Comparison of ENCODE assay signal across 12 mouse cellular contexts in the genomic region with DNA sequence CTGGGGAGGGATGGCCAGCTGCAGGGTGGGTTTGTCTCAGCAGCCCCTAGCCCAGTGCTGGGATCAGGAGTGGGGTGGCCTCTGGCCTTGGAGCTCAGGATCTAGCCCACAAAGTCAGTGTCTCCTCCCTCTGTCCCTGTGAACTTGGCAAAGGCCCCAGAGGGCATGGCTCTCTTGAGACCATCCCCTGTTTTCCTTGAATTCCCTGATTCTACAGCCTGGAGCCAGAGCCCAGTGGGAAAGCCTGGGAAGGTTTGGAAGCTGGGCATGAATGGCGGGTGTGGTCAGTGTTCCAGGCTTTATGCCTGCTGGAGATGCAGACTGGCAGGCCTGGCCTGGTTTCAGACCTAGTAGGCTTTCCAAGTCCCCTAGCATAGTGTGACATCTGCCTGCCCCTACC. TPM values are rescaled to one million over a fixed set of nuclear protein-coding genes. Genes with fewer than 3 reads are reported as not detected.
DNase-seq lines count a peak whose midpoint lies in the region; ATAC-seq and TF ChIP-seq lines count a peak whose summit lies in the region.
"Had no signal": no experiment of that assay in that cellular context is flagged by ENCODE, and none has a peak within 500 bp of the region (broad histone marks: within the 10 kb centered on the region; RNA-seq: fewer than 3 reads in every experiment).

No protein-coding gene starts in this region.

- no peak overlapping the region for H3K4me3 ChIP-seq in heart, embryonic 13.5 days
- H3K4me3 ChIP-seq in intestine, postnatal 0 days (ENCODE audit: low read depth, low read length): no peak overlapping the region
- no peak overlapping the region for H3K4me3 ChIP-seq in lung, embryonic 14.5 days (ENCODE audit: low read depth, low read length)

- no peak for ATAC-seq in heart, embryonic 13.5 days (ENCODE audit: extremely low read depth, insufficient number of reproducible peaks, low FRiP score, low TSS enrichment)
- ATAC-seq in intestine, postnatal 0 days: no peak
- ATAC-seq in lung, embryonic 14.5 days (ENCODE audit: insufficient read depth): peak; percentile 9; the same call in 1 of the 2 replicates

- no peaks in the 10 kb centered on the region for H3K9me3 ChIP-seq in heart, embryonic 13.5 days
- H3K9me3 ChIP-seq in intestine, postnatal 0 days (ENCODE audit: control insufficient read depth): no peaks in the 10 kb centered on the region
- H3K9me3 ChIP-seq in lung, embryonic 14.5 days (ENCODE audit: low read depth, low read length): no peaks in the 10 kb centered on the region

- H3K36me3 ChIP-seq in heart, embryonic 13.5 days: no peaks in the 10 kb centered on the region
- H3K36me3 ChIP-seq in intestine, postnatal 0 days (ENCODE audit: control insufficient read depth, insufficient read depth): no peaks in the 10 kb centered on the region
- H3K36me3 ChIP-seq in lung, embryonic 14.5 days (ENCODE audit: insufficient read depth): no peaks in the 10 kb centered on the region

- H3K4me2 ChIP-seq in heart, embryonic 13.5 days: no peak overlapping the region
- 0 out of 2 replicates have a peak overlapping the region, but pooled peaks have one; percentile 9 for H3K4me2 ChIP-seq in intestine, postnatal 0 days (replicated peaks; ENCODE audit: low read depth)
- peak overlapping the region; percentile 14 for H3K4me2 ChIP-seq in lung, embryonic 14.5 days

- peaks cover 48% of the 10 kb centered on the region for H3K4me1 ChIP-seq in heart, embryonic 13.5 days
- H3K4me1 ChIP-seq in intestine, postnatal 0 days (replicated peaks; ENCODE audit: control insufficient read depth, insufficient read depth, low read length): peaks cover 24% of the 10 kb centered on the region
- peaks cover 27% of the 10 kb centered on the region for H3K4me1 ChIP-seq in lung, embryonic 14.5 days (ENCODE audit: insufficient read depth)

- DNase-seq in heart, postnatal 4 days: no peak
- peak; percentile 58 for DNase-seq in MN1 (ENCODE audit: low spot score)
- peak; percentile 26 for DNase-seq in lung, embryonic 14.5 days
- no peak for DNase-seq in thymus, postnatal 25 days
- DNase-seq in embryo, embryonic 11 days: no peak
- DNase-seq in right cerebral cortex, postnatal 4 days: no peak
- DNase-seq: gastrocnemius, postnatal 25 days had no signal

- H3K27me3 ChIP-seq in heart, embryonic 13.5 days (replicated peaks): peaks cover 7% of the 10 kb centered on the region; the same call in 1 of the 2 replicates
- H3K27me3 ChIP-seq in intestine, postnatal 0 days (replicated peaks; ENCODE audit: control insufficient read depth, insufficient read depth, low read length): no peaks in the 10 kb centered on the region
- H3K27me3 ChIP-seq in lung, embryonic 14.5 days (ENCODE audit: insufficient read depth, low read length): no peaks in the 10 kb centered on the region

- H3K27ac ChIP-seq in heart, embryonic 13.5 days (replicated peaks): peak overlapping the region; percentile 64; the same call in 1 of the 2 replicates
- H3K27ac ChIP-seq in intestine, postnatal 0 days (ENCODE audit: low read depth, low read length): peak overlapping the region; percentile 83
- peak overlapping the region; percentile 69 for H3K27ac ChIP-seq in lung, embryonic 14.5 days (ENCODE audit: low read depth)

- no peak for TF ChIP-seq CTCF in intestine, postnatal 0 days (IDR thresholded peaks at IDR 0.05; ENCODE audit: low read depth)
- TF ChIP-seq CTCF in lung, embryonic 14.5 days (IDR thresholded peaks at IDR 0.05; ENCODE audit: low read depth): no peak

- peak overlapping the region; percentile 33; the same call in 1 of the 2 replicates for H3K9ac ChIP-seq in heart, embryonic 13.5 days
- peak overlapping the region; percentile 26; the same call in 1 of the 2 replicates for H3K9ac ChIP-seq in intestine, postnatal 0 days (ENCODE audit: low read depth, low read length)
- H3K9ac ChIP-seq in lung, embryonic 14.5 days: no peak overlapping the region

- WGBS in heart, embryonic 13.5 days: 85% methylated on average over 1 of the region's 1 CpGs
- WGBS in intestine, postnatal 0 days: 83% methylated on average over 1 of the region's 1 CpGs
- WGBS in lung, embryonic 14.5 days: 79% methylated on average over 1 of the region's 1 CpGs

RNA-seq across cellular contexts. Expression of gene Tha1, which starts 8.9 kb away (rescaled TPM):
- polyA plus RNA-seq in heart, embryonic 13.5 days (2015; fragmentation: Nextera tagmentation; extraction: Ambion mirVana): 4.6 and 5.4 TPM in 2 replicates
- total RNA-seq in heart, postnatal 4 days (2021): 1 to 10 TPM; 3.3 to 4.0 TPM
- 15.8 and 16.4 TPM in 2 replicates for polyA plus RNA-seq in intestine, postnatal 0 days (2015; fragmentation: Nextera tagmentation; extraction: Ambion mirVana)
- polyA plus RNA-seq in lung, embryonic 14.5 days (2014; fragmentation: Nextera tagmentation; extraction: Ambion mirVana): 3.4 and 3.7 TPM in 2 replicates

RNA-seq across cellular contexts. Expression of gene Tmem235, which starts 21.7 kb away (rescaled TPM):
- not detected in 2 replicates for polyA plus RNA-seq in heart, embryonic 13.5 days (2015; fragmentation: Nextera tagmentation; extraction: Ambion mirVana)
- total RNA-seq in heart, postnatal 4 days (2021): under 1 TPM in 1 of 2 experiments, not detected in 1; 0.18 TPM
- not detected in 2 replicates for polyA plus RNA-seq in intestine, postnatal 0 days (2015; fragmentation: Nextera tagmentation; extraction: Ambion mirVana)
- not detected in 2 replicates for polyA plus RNA-seq in lung, embryonic 14.5 days (2014; fragmentation: Nextera tagmentation; extraction: Ambion mirVana)
- total RNA-seq: gastrocnemius, postnatal 25 days had no signal
- polyA plus RNA-seq: embryonic facial prominence, embryonic 11.5 days; neural tube, embryonic 11.5 days; spleen, adult 2 months had no signal

RNA-seq across cellular contexts. Expression of gene Birc5, which starts 33.2 kb away (rescaled TPM):
- polyA plus RNA-seq in heart, embryonic 13.5 days (2015; fragmentation: Nextera tagmentation; extraction: Ambion mirVana): 228 and 260 TPM in 2 replicates
- total RNA-seq in heart, postnatal 4 days (2021): 10 to 100 TPM; 63.1 to 69.1 TPM
- polyA plus RNA-seq in intestine, postnatal 0 days (2015; fragmentation: Nextera tagmentation; extraction: Ambion mirVana): 84.0 and 86.0 TPM in 2 replicates
- polyA plus RNA-seq in lung, embryonic 14.5 days (2014; fragmentation: Nextera tagmentation; extraction: Ambion mirVana): 395 and 399 TPM in 2 replicates

RNA-seq across cellular contexts. Expression of gene Tk1, which starts 56.3 kb away (rescaled TPM):
- polyA plus RNA-seq in heart, embryonic 13.5 days (2015; fragmentation: Nextera tagmentation; extraction: Ambion mirVana): 97.6 and 109 TPM in 2 replicates
- total RNA-seq in heart, postnatal 4 days (2021): 10 to 100 TPM; 93.1 to 99.2 TPM
- 36.3 and 44.8 TPM in 2 replicates for polyA plus RNA-seq in intestine, postnatal 0 days (2015; fragmentation: Nextera tagmentation; extraction: Ambion mirVana)
- polyA plus RNA-seq in lung, embryonic 14.5 days (2014; fragmentation: Nextera tagmentation; extraction: Ambion mirVana): 144 and 158 TPM in 2 replicates

RNA-seq across cellular contexts. Expression of gene Afmid, which starts 56.5 kb away (rescaled TPM):
- 12.6 and 12.7 TPM in 2 replicates for polyA plus RNA-seq in heart, embryonic 13.5 days (2015; fragmentation: Nextera tagmentation; extraction: Ambion mirVana)
- 10 to 100 TPM; 15.3 to 15.5 TPM for total RNA-seq in heart, postnatal 4 days (2021)
- 7.0 and 9.2 TPM in 2 replicates for polyA plus RNA-seq in intestine, postnatal 0 days (2015; fragmentation: Nextera tagmentation; extraction: Ambion mirVana)
- 4.6 TPM in 2 replicates for polyA plus RNA-seq in lung, embryonic 14.5 days (2014; fragmentation: Nextera tagmentation; extraction: Ambion mirVana)

Comparison
In these comparisons a context has a peak if more than half of its experiments do, and no peak if none do; other contexts are left out.
1. DNase-seq: peak in MN1 (single experiment) and lung, embryonic 14.5 days (single experiment); none in heart, postnatal 4 days (single experiment), thymus, postnatal 25 days (single experiment), embryo, embryonic 11 days (single experiment) and right cerebral cortex, postnatal 4 days (single experiment).
2. Peak in every context shown above with its lines, with median percentiles within 50 percentile points of each other: H3K27ac ChIP-seq.